Mouse (Mus musculus) megakaryocyte-erythroid progenitor cell, adult 5-6 weeks (primary cell): Measurements from ENCODE around the gene Rraga. TPM values are rescaled to one million over a fixed set of nuclear protein-coding genes. Genes with fewer than 3 reads are reported as not detected.

Experiments
- ATAC-seq: replicated peaks from 2 replicates; pipeline ENCODE4 v1.8.0; 2016; ENCODE audit warnings: mild to moderate bottlenecking, inconsistent platforms; ENCODE audit not compliant: severe bottlenecking, poor library complexity, low FRiP score, low TSS enrichment
- total RNA-seq, 2 experiments: library from RNA; stranded (forward) in 1 of 2; stranded (reverse) in 1 of 2; fragments of 200-1000, 215-1000 nt in 1 of 2; fragments of >200 nt in 1 of 2; fragmentation: Nextera tagmentation in 1 of 2; gene quantifications; 2 replicates each; pipeline ENCODE4 v1.2.3; 2014 to 2017

Gene Rraga
- 26.8 and 36.0 TPM in 2 replicates for total RNA-seq (2014; fragmentation: Nextera tagmentation)
- total RNA-seq (2017) = 6.0 and 11.4 TPM in 2 replicates

GRCm38 (mm10) chr4:86575283-86575983 is at the start of gene Rraga:
TSS of gene Rraga (plus strand) at chr4:86575668.
- peak; percentile 92 for ATAC-seq

- ATAC-seq = no peak
Measured at GRCm38 (mm10) chr4:86527162-86528136, 48.0 kb upstream of the Rraga start.

GRCm38 (mm10) chr4:86529161-86529560 is 46.3 kb upstream of the Rraga start:
- no peak for ATAC-seq

GRCm38 (mm10) chr4:86533406-86534090 is 41.9 kb upstream of the Rraga start:
- ATAC-seq = no peak

- ATAC-seq = no peak
Measured at GRCm38 (mm10) chr4:86534091-86534481, 41.4 kb upstream of the Rraga start.

- ATAC-seq = 0 out of 2 replicates have a peak, but pooled peaks have one; percentile 34
Measured at GRCm38 (mm10) chr4:86537972-86538371, 37.5 kb upstream of the Rraga start.

GRCm38 (mm10) chr4:86538936-86539335 is 36.5 kb upstream of the Rraga start:
- no peak for ATAC-seq

GRCm38 (mm10) chr4:86541573-86541972 is 33.9 kb upstream of the Rraga start:
- no peak for ATAC-seq

- no peak for ATAC-seq
Measured at GRCm38 (mm10) chr4:86543999-86544398, 31.5 kb upstream of the Rraga start.

- no peak for ATAC-seq
Measured at GRCm38 (mm10) chr4:86545615-86546014, 29.9 kb upstream of the Rraga start.

- no peak for ATAC-seq
Measured at GRCm38 (mm10) chr4:86548332-86548731, 27.1 kb upstream of the Rraga start.

- no peak for ATAC-seq
Measured at GRCm38 (mm10) chr4:86555035-86555707, 20.3 kb upstream of the Rraga start.

GRCm38 (mm10) chr4:86557371-86557770 is 18.1 kb upstream of the Rraga start:
- ATAC-seq = no peak

- no peak for ATAC-seq
Measured at GRCm38 (mm10) chr4:86558228-86558627, 17.2 kb upstream of the Rraga start, which contains the start of gene Saxo1. TSS of gene Saxo1 (minus strand) at chr4:86558328.

GRCm38 (mm10) chr4:86559006-86559405 is 16.5 kb upstream of the Rraga start:
- ATAC-seq = no peak

- ATAC-seq = no peak
Measured at GRCm38 (mm10) chr4:86561061-86561460, 14.4 kb upstream of the Rraga start.

- ATAC-seq = peak; percentile 24
Measured at GRCm38 (mm10) chr4:86574939-86575282, 557 bp upstream of the Rraga start.

- peak; percentile 10; the same call in 1 of the 2 replicates for ATAC-seq
Measured at GRCm38 (mm10) chr4:86576120-86576541, 663 bp downstream of the Rraga start.

- no peak for ATAC-seq
Measured at GRCm38 (mm10) chr4:86576630-86577225, 1.3 kb downstream of the Rraga start.
